Mouse (Mus musculus): ENCODE data around the gene Btbd9.

The Btbd9 gene

GRCm38 (mm10) chr17:30484446-30485066, 91.7 kb downstream of the Btbd9 start:
- DNase-seq (ENCODE audit: low read depth, low spot score) = no peak

GRCm38 (mm10) chr17:30481766-30482165, 94.5 kb downstream of the Btbd9 start:
- DNase-seq (ENCODE audit: low read depth, low spot score) = no peak

- no peak for DNase-seq (ENCODE audit: low read depth, low spot score)
Observed at GRCm38 (mm10) chr17:30481341-30481740, 94.9 kb downstream of the Btbd9 start.

DNA sequence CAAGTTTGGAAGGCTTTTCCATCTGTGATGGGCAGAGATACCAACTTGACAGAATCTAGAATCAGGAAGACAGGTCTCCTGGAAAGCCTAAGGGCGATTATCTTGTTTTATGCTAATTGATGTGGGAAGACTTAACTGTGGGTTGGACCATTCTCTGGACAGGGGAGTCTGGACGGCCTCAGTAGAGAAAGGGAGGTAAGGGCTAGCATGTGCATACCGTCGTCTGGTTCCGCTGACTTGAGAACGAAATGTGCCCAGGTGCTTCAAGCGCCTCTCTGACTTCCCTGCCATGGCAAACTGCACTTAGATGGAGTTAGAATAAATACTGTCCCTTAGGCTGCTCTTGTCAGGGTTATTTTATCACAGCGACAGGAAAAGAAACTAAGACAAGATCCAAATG, 95.9 kb downstream of the Btbd9 start:
- no peak for DNase-seq (ENCODE audit: low read depth, low spot score)

- no peak for DNase-seq (ENCODE audit: low read depth, low spot score)
Observed at GRCm38 (mm10) chr17:30478181-30478580, 98.1 kb downstream of the Btbd9 start.

- DNase-seq (ENCODE audit: low read depth, low spot score) = no peak
Observed at GRCm38 (mm10) chr17:30474561-30474960, 101.7 kb downstream of the Btbd9 start.

DNA sequence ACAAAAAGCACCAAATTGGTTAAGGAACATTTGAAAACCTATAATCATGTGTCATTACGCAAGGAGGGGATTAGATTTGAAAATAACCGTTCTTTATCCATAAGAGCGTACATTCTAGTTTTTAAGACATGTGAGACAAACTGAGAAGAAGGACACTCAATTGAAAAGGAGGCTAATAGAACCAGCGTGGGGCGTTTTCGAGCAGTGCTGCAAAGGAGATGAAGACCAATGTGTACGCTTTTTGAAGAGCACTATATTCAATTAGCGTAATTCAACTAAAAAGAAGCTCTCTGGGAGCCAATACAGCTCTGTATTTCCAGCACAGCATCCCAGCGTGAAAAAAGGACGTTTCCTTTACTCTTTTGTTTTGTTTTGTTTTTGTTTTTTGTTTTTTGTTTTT, 103.5 kb downstream of the Btbd9 start:
- no peak for DNase-seq (ENCODE audit: low read depth, low spot score)

DNA sequence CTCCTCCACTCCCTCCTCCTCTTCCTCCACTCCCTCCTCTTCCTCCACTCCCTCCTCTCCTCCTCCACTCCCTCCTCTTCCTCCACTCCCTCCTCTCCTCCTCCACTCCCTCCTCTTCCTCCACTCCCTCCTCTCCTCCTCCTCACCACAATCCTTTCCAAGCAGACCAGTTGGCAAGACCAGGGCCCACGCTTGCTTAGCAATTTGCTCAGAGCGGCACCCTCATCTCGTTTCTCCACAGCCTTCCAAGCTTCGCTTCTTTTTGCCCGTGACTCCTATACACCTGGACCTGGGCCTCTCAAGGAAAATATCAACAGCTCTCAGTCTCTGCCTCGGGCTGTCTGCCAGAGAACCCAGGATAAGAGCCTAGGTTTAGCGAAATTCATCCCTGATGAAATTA, 104.8 kb downstream of the Btbd9 start:
- no peak for DNase-seq (ENCODE audit: low read depth, low spot score)

GRCm38 (mm10) chr17:30470790-30471189, 105.5 kb downstream of the Btbd9 start:
- DNase-seq (ENCODE audit: low read depth, low spot score) = peak; percentile 87

GRCm38 (mm10) chr17:30470286-30470685, 106.0 kb downstream of the Btbd9 start:
- DNase-seq (ENCODE audit: low read depth, low spot score) = no peak

DNA sequence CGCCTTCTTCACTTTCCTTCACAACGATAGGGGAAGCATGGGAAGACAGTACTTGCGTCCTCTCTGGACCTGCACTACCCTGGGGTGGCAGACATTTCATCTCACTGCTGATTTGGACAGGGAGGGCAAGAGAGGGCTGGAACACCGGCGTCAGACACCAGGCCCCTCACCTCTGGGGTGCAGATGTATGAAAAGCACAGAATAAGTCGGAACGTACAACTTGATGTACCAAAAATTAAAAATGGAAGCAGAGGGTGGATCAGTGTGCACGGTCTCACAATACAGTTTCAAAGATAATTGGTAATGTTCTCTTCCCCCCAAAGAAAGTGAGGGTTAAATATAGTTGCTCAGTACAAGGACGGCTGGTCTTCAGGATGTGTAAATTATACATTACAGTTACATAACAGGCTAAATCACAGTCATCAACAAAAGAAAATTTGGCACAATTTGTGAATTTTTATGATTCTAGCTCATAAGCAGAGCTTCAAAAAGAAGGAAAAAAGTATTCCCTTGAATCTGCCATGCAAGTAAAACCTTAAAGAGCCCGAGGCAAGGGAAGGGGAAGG, 106.7 kb downstream of the Btbd9 start:
- DNase-seq (ENCODE audit: low read depth, low spot score) = no peak

GRCm38 (mm10) chr17:30468368-30468767, 107.9 kb downstream of the Btbd9 start:
- peak; percentile 55 for DNase-seq (ENCODE audit: low read depth, low spot score)

DNA sequence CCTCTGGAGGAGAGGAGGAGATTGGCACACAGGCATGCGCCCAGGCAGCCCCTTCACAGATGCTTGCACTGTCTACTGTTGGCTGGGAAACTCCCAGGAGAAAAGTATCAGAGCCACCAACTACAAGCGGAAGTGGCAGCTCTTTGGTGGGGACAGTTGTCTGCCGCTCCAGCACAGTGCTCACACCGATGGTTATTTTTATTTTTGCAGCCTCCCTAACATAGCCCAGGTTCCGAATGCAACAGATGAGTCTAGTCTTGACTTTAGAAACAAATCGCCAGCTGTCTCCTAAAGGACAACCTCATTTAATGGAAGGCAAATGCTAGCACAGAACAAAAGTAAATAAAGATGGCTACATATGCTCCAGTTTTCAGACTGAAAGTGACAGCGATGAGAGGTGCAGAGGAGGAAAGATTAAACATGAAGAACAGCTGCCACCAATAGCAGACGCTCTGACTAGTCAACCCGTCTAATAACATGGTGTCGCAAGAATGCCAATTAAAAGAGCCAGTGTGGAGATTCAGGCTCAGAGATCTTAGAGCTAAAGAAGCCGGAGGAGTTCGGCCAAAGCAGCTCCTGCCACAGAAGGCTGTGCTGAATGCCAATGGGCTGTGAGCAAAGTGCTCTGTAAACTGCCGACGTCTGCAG, 108.6 kb downstream of the Btbd9 start:
- DNase-seq (ENCODE audit: low read depth, low spot score) = no peak

DNA sequence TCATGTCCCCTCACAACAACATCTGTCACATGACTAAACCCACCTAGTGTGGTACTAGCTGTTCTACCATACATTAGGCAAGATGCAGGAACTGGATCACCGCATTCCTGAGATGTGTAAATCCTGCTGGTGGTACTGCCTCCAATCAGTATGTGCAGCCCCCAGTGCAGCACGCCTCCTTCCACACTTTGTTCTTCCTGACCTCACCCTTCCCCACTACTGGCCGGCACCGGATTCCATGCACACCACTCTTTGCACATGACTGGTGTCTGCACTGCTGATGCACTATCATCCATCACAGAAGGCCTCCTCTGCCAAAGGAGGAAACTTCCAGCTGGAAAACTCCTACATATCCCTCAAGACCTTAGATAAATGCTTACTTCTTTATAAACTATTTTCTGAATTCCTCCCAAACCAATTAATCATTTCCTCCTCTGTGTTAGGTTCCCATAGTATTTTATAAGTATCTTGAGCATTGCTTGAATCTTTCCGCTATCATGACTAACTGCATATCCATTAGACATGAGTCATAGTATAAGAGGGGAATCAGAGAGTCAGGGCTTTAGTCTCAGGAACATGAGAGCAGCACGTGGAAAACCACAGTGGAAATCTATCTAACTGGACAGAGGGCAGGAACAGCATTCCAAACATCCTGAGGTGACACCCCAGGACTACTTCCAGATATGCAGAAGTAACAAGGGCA, 111.1 kb downstream of the Btbd9 start:
- DNase-seq (ENCODE audit: low read depth, low spot score) = peak; percentile 40

GRCm38 (mm10) chr17:30464240-30464745, 112.0 kb downstream of the Btbd9 start:
- DNase-seq (ENCODE audit: low read depth, low spot score) = no peak

DNA sequence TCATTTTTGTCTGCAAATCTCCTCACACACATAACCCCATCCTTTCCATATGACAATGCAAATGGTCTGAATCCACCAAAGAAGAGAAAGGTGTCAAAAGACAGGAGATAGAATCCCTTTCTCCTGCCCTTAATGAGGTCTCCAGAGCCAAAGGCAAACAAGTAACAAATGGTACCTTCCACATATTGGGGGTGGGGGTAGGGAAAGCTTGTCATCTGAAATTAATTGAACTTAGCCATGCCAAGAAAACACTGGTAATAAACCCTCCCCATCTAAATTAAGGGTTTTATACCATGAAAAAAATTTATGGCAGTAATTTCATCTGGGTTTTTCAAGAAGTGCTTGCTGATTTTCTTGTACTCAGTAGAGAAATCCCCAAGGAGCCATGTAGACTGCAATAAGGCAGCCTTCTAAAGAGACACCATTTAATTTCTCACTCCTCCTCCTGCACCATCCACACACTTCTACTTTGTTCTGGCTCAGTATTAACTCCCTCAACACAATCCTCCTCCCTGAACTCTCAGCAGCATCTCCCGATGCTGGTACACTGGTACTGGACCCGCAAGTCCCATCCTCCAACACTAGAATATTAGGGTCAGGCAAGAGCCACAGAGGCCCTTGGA, 115.5 kb downstream of the Btbd9 start:
- no peak for DNase-seq (ENCODE audit: low read depth, low spot score)

GRCm38 (mm10) chr17:30459706-30460105, 116.6 kb downstream of the Btbd9 start:
- no peak for DNase-seq (ENCODE audit: low read depth, low spot score)

DNA sequence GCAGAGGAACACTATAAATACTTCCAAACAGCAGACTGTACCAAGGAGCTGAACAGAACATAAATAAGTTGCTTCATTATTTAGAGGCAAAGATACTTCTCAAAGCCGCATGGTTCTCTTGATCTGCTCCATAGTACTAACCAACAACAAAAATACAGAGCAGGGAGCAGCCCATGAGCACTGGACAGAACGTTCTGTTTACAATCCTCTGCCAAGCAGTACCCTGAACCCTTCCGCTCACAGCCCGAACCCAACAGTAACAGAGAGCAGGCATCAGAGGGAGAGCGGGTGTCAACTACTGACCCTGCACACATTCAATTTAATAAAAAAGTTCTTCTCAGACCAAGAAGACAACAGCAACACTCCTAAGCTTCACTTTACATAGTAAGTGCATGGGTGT, 117.4 kb downstream of the Btbd9 start:
- DNase-seq (ENCODE audit: low read depth, low spot score) = no peak

DNA sequence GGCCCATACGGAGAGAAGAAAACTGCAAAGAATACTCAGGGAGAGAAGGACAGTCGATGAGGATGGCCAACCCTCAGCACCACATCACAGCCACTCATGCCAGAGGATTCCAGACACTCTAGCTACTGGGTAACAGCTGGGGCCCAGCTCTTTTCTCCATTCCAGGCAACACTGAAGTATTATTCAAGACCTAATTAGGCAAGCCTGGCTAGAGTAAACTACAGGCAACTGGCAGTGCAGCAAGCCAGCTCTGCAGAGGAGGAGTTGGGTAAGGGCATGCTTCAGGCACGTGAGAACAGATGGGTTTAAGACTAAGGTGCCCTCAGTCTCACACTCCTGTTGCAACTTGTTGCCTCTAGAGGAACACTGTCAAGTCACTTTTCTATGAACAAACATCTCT, 118.0 kb downstream of the Btbd9 start:
- DNase-seq (ENCODE audit: low read depth, low spot score) = no peak

GRCm38 (mm10) chr17:30457486-30457885, 118.8 kb downstream of the Btbd9 start:
- no peak for DNase-seq (ENCODE audit: low read depth, low spot score)

GRCm38 (mm10) chr17:30456293-30456692, 120.0 kb downstream of the Btbd9 start:
- no peak for DNase-seq (ENCODE audit: low read depth, low spot score)

DNA sequence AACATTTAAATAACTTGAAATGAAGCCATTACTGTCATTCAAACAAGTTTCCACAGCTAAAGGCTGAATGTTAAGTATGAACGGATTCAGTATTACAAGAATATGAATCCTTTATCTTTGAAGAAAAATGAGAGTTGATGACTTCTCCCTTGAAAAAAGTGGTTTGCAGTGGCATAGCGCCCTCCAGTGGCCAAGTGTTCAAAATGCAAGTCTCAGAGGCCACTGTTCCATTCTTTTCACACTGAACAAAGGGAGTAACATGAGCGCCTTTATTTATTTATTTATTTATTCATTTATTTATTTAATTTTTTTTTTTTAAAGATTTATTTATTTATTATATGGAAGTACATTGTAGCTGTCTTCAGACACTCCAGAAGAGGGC, 121.4 kb downstream of the Btbd9 start:
- DNase-seq (ENCODE audit: low read depth, low spot score) = peak; percentile 84

Measured in mesoderm, embryonic 11.5 days (tissue).